Mouse (Mus musculus): ENCODE measurements around the gene Hist2h2be.
"Not testable (repeated sequence)": the region's sequence is repeated elsewhere in the genome, so short reads cannot be mapped to it uniquely, and the experiment has no call there.

Gene Hist2h2be

GRCm38 (mm10) chr3:96220765-96221639 is at the start of gene Hist2h2be, which contains the start of gene Hist2h2ac:
TSS of gene Hist2h2be (plus strand) at chr3:96221119.
TSS of gene Hist2h2ac (minus strand) at chr3:96220880.
- DNase-seq, result peak; percentile 92

GRCm38 (mm10) chr3:96171583-96172196 is 49.2 kb upstream of the Hist2h2be start:
- no peak for DNase-seq

- peak; percentile 92 for DNase-seq
These were observed 48.4 kb upstream of the Hist2h2be start, which contains the start of gene Sf3b4 for GRCm38 (mm10) chr3:96172197-96173178. TSS of gene Sf3b4 (plus strand) at chr3:96172332.

GRCm38 (mm10) chr3:96173185-96173584 is 47.7 kb upstream of the Hist2h2be start:
- no peak for DNase-seq

GRCm38 (mm10) chr3:96174042-96174441 is 46.9 kb upstream of the Hist2h2be start:
- DNase-seq, result not testable (repeated sequence)

GRCm38 (mm10) chr3:96175251-96175650 is 45.7 kb upstream of the Hist2h2be start:
- DNase-seq, result no peak

- DNase-seq, result no peak
These were observed 42.5 kb upstream of the Hist2h2be start for GRCm38 (mm10) chr3:96178427-96178826.

GRCm38 (mm10) chr3:96178902-96179301 is 42.0 kb upstream of the Hist2h2be start:
- DNase-seq, result no peak

GRCm38 (mm10) chr3:96179531-96179930 is 41.4 kb upstream of the Hist2h2be start:
- no peak for DNase-seq

GRCm38 (mm10) chr3:96180727-96181477 is 40.0 kb upstream of the Hist2h2be start, which contains the start of gene Sv2a:
TSS of gene Sv2a (plus strand) at chr3:96181151.
- DNase-seq, result peak; percentile 64

GRCm38 (mm10) chr3:96181510-96182381 is 39.2 kb upstream of the Hist2h2be start:
- DNase-seq, result no peak

- no peak for DNase-seq
These were observed 38.5 kb upstream of the Hist2h2be start for GRCm38 (mm10) chr3:96182382-96182776.

GRCm38 (mm10) chr3:96192977-96193376 is 27.9 kb upstream of the Hist2h2be start:
- DNase-seq, result no peak

GRCm38 (mm10) chr3:96194966-96195365 is 26.0 kb upstream of the Hist2h2be start:
- DNase-seq, result no peak

GRCm38 (mm10) chr3:96195616-96196313 is 25.2 kb upstream of the Hist2h2be start:
- DNase-seq, result no peak

- no peak for DNase-seq
These were observed 24.3 kb upstream of the Hist2h2be start for GRCm38 (mm10) chr3:96196437-96197128.

GRCm38 (mm10) chr3:96197129-96197749 is 23.7 kb upstream of the Hist2h2be start:
- peak; percentile 92 for DNase-seq

GRCm38 (mm10) chr3:96198181-96198580 is 22.7 kb upstream of the Hist2h2be start:
- DNase-seq, result no peak
